Mouse (Mus musculus): ENCODE measurements around the gene Orai1. TPM values are rescaled to one million over a fixed set of nuclear protein-coding genes. Genes with fewer than 3 reads are reported as not detected.
"Not testable (repeated sequence)": the region's sequence is repeated elsewhere in the genome, so short reads cannot be mapped to it uniquely, and the experiment has no call there.

The Orai1 gene
- polyA plus RNA-seq, 1 experiment from 2014 or later = 12.3 TPM

- H3K4me1 ChIP-seq (replicated peaks) = peaks cover 8% of the 10 kb centered on the region; the same call in 1 of the 2 replicates
- no peak overlapping the region for H3K4me3 ChIP-seq
- no peaks in the 10 kb centered on the region for H3K9me3 ChIP-seq
- 0 out of 2 replicates have a peak, but pooled peaks cover 7% of the 10 kb centered on the region for H3K27me3 ChIP-seq
- WGBS = 13% methylated on average over 7 of the region's 7 CpGs
- H3K27ac ChIP-seq = no peak overlapping the region
- H3K36me3 ChIP-seq = no peaks in the 10 kb centered on the region
- H3K4me2 ChIP-seq = no peak overlapping the region
- no peak for ATAC-seq (ENCODE audit: low FRiP score)
- H3K9ac ChIP-seq = no peak overlapping the region
Observed at GRCm38 (mm10) chr5:123043856-123044255, 29.0 kb downstream of the Orai1 start.

DNA sequence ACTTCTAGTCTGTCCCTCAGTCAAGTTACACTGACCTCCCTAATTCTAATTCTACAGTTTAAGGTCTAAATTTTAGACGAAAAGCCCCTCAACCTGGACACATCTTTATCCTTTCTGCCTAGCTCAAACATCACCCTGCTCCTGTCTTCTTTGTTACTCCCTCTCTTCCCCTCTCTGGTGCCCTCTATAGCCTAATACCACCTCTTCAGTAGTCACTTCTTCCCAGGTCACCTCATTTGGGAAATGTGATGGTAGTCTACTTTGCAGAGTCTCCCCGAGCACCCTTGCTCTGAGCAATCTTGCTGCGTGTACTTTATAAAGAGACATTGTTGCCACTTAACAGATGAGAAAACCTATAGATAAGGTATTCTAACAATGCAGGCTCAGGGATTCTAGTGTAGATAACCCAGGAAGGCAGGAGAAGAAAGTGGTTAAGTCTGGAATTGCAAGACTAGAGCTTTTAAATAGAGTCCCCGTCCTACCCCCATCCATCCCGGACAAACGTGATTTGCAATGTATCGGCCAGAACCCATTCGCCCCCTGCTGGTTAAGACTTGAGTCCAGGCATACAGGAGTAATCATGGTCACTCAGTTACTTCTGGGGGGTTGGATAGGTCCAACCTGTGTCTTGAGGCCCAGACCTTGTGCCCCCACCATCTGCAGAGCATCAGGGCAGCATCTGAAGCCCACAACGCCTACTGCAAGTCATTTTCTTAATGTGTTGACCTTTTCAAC lies 30.9 kb downstream of the Orai1 start:
- Histone ChIP-seq H3K4me1 (replicated peaks) (peaks cover 3% of the 10 kb centered on the region; the same call in 1 of the 2 replicates), H3K9ac (no peak overlapping the region), H3K4me3 (no peak overlapping the region), H3K4me2 (no peak overlapping the region), H3K27ac (no peak overlapping the region), H3K27me3 (0 out of 2 replicates have a peak, but pooled peaks cover 4% of the 10 kb centered on the region), H3K36me3 (no peaks in the 10 kb centered on the region), H3K9me3 (no peaks in the 10 kb centered on the region)
- ATAC-seq (ENCODE audit: low FRiP score) = no peak
- WGBS = 40% methylated on average over 9 of the region's 9 CpGs

GRCm38 (mm10) chr5:123046916-123047315 lies 32.0 kb downstream of the Orai1 start, which contains the start of gene Morn3:
Gene Morn3 (minus strand): TSS chr5:123047016.
- no peaks in the 10 kb centered on the region for H3K27me3 ChIP-seq
- no peaks in the 10 kb centered on the region for H3K36me3 ChIP-seq
- no peaks in the 10 kb centered on the region for H3K9me3 ChIP-seq
- H3K9ac ChIP-seq = no peak within 1 kb of the TSS
- no peak within 1 kb of the TSS for H3K4me3 ChIP-seq
- no peak within 1 kb of the TSS for H3K27ac ChIP-seq
- no peak for ATAC-seq (ENCODE audit: low FRiP score)
- no peak within 1 kb of the TSS for H3K4me2 ChIP-seq
- H3K4me1 ChIP-seq (replicated peaks) = peaks cover 3% of the 10 kb centered on the region; the same call in 1 of the 2 replicates
- 91% methylated on average over 3 of the region's 3 CpGs for WGBS

DNA sequence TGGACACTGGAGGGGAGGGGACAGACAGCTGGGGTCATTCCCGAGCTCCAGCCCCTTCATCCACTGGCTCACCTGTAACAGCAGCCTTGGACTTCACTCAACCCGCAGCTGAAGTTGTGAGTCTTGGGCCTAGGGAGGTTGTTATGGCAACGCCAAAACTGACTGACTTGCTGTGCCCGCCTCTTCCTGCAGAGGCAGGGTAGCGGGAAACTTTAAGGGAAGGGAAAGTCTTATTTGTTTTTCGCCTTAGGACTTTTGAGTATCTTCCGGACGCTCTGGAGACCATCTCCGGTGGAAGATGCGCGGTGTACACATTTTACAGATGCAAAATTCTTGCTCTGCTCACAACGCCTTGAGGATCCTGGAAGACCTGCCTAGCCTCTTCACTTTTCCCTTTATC lies 34.4 kb downstream of the Orai1 start:
- 3% methylated on average over 12 of the region's 12 CpGs for WGBS
- Histone ChIP-seq H3K27me3 (no peaks in the 10 kb centered on the region), H3K36me3 (no peaks in the 10 kb centered on the region), H3K4me1 (replicated peaks) (peaks cover 3% of the 10 kb centered on the region; the same call in 1 of the 2 replicates), H3K9me3 (no peaks in the 10 kb centered on the region), H3K9ac (peak overlapping the region; percentile 35; the same call in 1 of the 2 replicates), H3K4me3 (no peak overlapping the region), H3K4me2 (peak overlapping the region; percentile 25), H3K27ac (0 out of 2 replicates have a peak overlapping the region, but pooled peaks have one; percentile 14)
- no peak for ATAC-seq (ENCODE audit: low FRiP score)

GRCm38 (mm10) chr5:123050918-123051317 lies 36.0 kb downstream of the Orai1 start:
- no peak for ATAC-seq (ENCODE audit: low FRiP score)
- no peaks in the 10 kb centered on the region for H3K36me3 ChIP-seq
- 81% methylated on average over 9 of the region's 9 CpGs for WGBS

DNA sequence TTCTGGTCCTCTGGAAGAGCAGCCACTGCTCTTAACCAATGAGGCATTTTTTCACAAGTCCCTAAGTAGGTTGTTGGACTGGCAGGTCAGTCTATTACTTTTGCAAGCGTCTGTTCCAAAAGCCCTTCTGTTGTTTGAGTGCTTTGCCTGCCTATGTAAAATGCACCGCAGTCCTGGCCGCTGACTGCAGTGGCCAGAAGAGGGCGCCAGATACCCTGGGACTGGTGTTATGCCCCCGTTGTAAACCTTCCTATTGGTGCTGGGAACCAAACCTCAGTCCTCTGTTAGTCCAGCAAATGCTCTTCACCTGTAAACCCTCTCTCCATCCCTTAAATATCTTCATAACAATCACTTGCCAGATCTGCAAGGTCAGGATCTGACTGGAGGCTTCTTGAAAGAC lies 36.9 kb downstream of the Orai1 start:
- no peak overlapping the region for H3K4me3 ChIP-seq
- H3K4me1 ChIP-seq (replicated peaks) = peaks cover 3% of the 10 kb centered on the region; the same call in 1 of the 2 replicates
- no peaks in the 10 kb centered on the region for H3K36me3 ChIP-seq
- no peak overlapping the region for H3K4me2 ChIP-seq
- H3K9ac ChIP-seq = no peak overlapping the region
- H3K27me3 ChIP-seq = no peaks in the 10 kb centered on the region
- H3K9me3 ChIP-seq = no peaks in the 10 kb centered on the region
- ATAC-seq (ENCODE audit: low FRiP score) = no peak
- 77% methylated on average over 5 of the region's 5 CpGs for WGBS
- no peak overlapping the region for H3K27ac ChIP-seq

More at GRCm38 (mm10) chr5:123050918-123051317, 36.0 kb downstream of the Orai1 start:
- Histone ChIP-seq H3K9me3 (no peaks in the 10 kb centered on the region), H3K4me1 (replicated peaks) (peaks cover 3% of the 10 kb centered on the region; the same call in 1 of the 2 replicates), H3K27ac (no peak overlapping the region), H3K4me2 (no peak overlapping the region), H3K9ac (no peak overlapping the region), H3K27me3 (no peaks in the 10 kb centered on the region), H3K4me3 (no peak overlapping the region)

- Histone ChIP-seq H3K9ac (peak overlapping the region; percentile 58), H3K27me3 (no peaks in the 10 kb centered on the region), H3K4me3 (peak overlapping the region; percentile 40), H3K4me1 (replicated peaks) (peaks cover 7% of the 10 kb centered on the region; the same call in 1 of the 2 replicates), H3K4me2 (peak overlapping the region; percentile 50), H3K36me3 (no peaks in the 10 kb centered on the region), H3K9me3 (no peaks in the 10 kb centered on the region), H3K27ac (peak overlapping the region; percentile 66)
- peak; percentile 92 for ATAC-seq (ENCODE audit: low FRiP score)
- 8% methylated on average over 48 of the region's 48 CpGs for WGBS
Observed at GRCm38 (mm10) chr5:123057366-123058250, 42.7 kb downstream of the Orai1 start.

DNA sequence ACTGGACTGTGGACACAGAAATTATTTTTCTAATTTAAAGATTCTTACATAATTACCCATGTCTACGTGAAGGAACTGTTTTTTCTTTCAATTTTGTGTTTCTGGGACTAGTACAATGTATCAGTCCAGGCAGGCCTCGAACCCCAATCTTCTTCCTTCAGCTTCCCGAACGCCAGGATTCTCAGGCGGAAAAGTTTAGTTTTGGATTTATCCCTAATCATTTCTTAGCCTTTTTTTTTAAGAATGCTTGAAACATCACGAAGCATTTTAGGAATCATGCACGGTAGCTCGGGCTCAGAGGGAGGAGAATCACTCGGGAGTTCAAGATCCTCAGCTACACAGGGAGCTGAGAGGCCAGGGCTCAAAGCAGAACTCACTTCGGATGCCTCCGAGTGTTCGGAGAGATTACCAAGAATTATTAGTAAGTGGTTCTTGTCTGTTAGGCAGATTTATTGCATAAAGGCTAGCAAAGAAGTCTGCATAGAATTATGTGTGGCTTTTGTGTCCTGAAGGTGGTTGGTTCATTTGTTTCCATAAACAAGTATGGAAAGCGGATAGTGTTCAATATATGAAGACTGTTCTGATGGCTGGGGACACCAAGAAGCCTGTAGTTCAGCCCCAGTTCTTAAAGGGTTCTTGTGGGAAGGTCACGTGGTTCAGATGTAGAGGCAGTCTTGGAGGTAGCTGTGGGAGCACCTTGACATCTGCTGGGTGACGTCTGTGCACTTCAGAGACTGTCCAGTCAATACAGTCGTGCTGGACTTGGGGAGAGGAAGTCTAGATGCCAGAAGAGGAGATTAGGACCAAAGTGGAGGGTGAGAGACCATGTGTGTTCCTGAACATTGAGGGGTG lies 43.6 kb downstream of the Orai1 start:
- no peaks in the 10 kb centered on the region for H3K27me3 ChIP-seq
- peak overlapping the region; percentile 44 for H3K27ac ChIP-seq
- H3K4me1 ChIP-seq (replicated peaks) = peaks cover 7% of the 10 kb centered on the region; the same call in 1 of the 2 replicates
- no peak; the same call in 1 of the 2 replicates for ATAC-seq (ENCODE audit: low FRiP score)
- peak overlapping the region; percentile 40 for H3K4me3 ChIP-seq
- WGBS = 47% methylated on average over 16 of the region's 16 CpGs
- no peaks in the 10 kb centered on the region for H3K9me3 ChIP-seq
- H3K36me3 ChIP-seq = no peaks in the 10 kb centered on the region
- peak overlapping the region; percentile 58 for H3K9ac ChIP-seq
- peak overlapping the region; percentile 50 for H3K4me2 ChIP-seq

GRCm38 (mm10) chr5:123059757-123060520 lies 45.1 kb downstream of the Orai1 start:
- Histone ChIP-seq H3K27ac (no peak overlapping the region), H3K4me1 (replicated peaks) (peaks cover 7% of the 10 kb centered on the region; the same call in 1 of the 2 replicates), H3K9ac (no peak overlapping the region), H3K36me3 (no peaks in the 10 kb centered on the region), H3K27me3 (no peaks in the 10 kb centered on the region), H3K4me2 (no peak overlapping the region), H3K9me3 (no peaks in the 10 kb centered on the region), H3K4me3 (no peak overlapping the region)
- 47% methylated on average over 14 of the region's 14 CpGs for WGBS
- no peak for ATAC-seq (ENCODE audit: low FRiP score)

DNA sequence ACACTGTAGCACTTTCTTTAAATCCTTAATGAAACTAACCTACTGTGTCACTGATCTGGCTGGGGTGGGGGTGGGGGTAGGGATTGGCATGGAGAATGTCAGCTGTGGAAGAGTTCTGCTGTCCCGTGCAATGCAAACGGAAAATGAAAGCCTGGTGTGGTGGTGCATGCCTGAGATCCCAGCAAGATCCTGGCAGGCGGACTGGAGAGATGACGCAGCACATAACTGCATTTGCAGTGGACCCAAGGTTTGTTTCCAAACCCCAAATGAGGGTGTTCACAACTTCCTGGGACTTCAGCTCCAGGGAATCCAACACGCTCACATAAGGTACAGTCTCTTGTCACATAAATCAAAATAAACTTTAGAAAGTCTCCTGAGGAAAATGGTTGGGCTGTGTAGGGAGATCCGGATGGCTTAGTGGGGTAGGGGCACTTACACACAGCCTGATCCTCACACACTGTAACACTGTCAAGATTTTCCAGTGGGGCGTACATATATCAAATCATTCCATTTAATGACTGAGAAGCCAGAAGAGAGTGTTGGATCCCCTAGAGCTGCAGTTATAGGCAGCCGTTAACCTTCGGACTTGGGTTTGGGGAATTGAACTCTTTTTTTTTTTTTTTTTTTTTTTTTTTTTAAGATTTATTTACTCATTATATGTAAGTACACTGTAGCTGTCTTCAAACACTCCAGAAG lies 46.0 kb downstream of the Orai1 start:
- H3K4me2 ChIP-seq = no peak overlapping the region
- peaks cover 7% of the 10 kb centered on the region; the same call in 1 of the 2 replicates for H3K4me1 ChIP-seq (replicated peaks)
- WGBS = 87% methylated on average over 9 of the region's 9 CpGs
- no peak for ATAC-seq (ENCODE audit: low FRiP score)
- H3K9me3 ChIP-seq = no peaks in the 10 kb centered on the region
- no peaks in the 10 kb centered on the region for H3K36me3 ChIP-seq
- H3K4me3 ChIP-seq = no peak overlapping the region
- H3K27ac ChIP-seq = no peak overlapping the region
- no peaks in the 10 kb centered on the region for H3K27me3 ChIP-seq
- H3K9ac ChIP-seq = no peak overlapping the region

DNA sequence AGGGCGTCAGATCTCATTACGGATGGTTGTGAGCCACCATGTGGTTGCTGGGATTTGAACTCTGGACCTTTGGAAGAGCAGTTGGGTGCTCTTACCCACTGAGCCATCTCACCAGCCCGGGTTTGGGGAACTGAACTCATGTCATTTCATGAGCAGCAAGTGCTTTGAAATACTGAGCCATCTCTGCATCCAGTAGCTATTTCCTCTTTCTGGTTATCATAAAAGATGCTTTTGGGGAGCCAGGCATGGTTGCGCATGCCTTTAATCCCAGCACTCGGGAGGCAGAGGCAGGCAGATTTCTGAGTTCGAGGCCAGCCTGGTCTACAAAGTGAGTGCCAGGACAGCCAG lies 46.5 kb downstream of the Orai1 start:
- H3K27ac ChIP-seq; H3K9me3 ChIP-seq; ATAC-seq (ENCODE audit: low FRiP score); H3K4me1 ChIP-seq (replicated peaks); H3K4me3 ChIP-seq; H3K27me3 ChIP-seq; H3K9ac ChIP-seq; H3K36me3 ChIP-seq; H3K4me2 ChIP-seq: not testable (repeated sequence)
- WGBS = 80% methylated on average over 6 of the region's 6 CpGs

All from hindbrain, embryonic 13.5 days (tissue).